Mouse (Mus musculus) hindbrain, embryonic 10.5 days (tissue): Measurements from ENCODE around the gene Tshz3. TPM values are rescaled to one million over a fixed set of nuclear protein-coding genes. Genes with fewer than 3 reads are reported as not detected.

Source experiments
- DNase-seq: peaks from one replicate; pipeline ENCODE4 v3.0.0-alpha.2; 2017; ENCODE audit warnings: low spot score
- H3K27ac ChIP-seq: fragments of 300-500 bp; sonication (generic); 2 replicates; pipeline ENCODE4 v1.5.1; 2016; ENCODE audit warnings: mild to moderate bottlenecking, moderate library complexity
- H3K27me3 ChIP-seq: fragments of 300-500 bp; sonication (generic); 2 replicates; pipeline ENCODE4 v1.6.1; 2016; ENCODE audit warnings: mild to moderate bottlenecking; ENCODE audit not compliant: poor library complexity, insufficient read depth, severe bottlenecking
- H3K36me3 ChIP-seq: fragments of 300-500 bp; sonication (generic); 2 replicates; pipeline ENCODE4 v1.6.1; 2016; ENCODE audit warnings: mild to moderate bottlenecking, moderate library complexity
- H3K4me1 ChIP-seq: fragments of 300-500 bp; sonication (generic); replicated peaks from 2 replicates; pipeline ENCODE4 v1.6.1; 2016; ENCODE audit warnings: mild to moderate bottlenecking
- H3K4me3 ChIP-seq: fragments of 300-500 bp; sonication (generic); 2 replicates; pipeline ENCODE4 v1.5.1; 2016; ENCODE audit warnings: mild to moderate bottlenecking, moderate library complexity
- H3K9me3 ChIP-seq: fragments of 300-500 bp; sonication (generic); 2 replicates; pipeline ENCODE4 v1.6.1; 2016; ENCODE audit warnings: mild to moderate bottlenecking, moderate library complexity
- WGBS: fragments of 180-500 bp; shearing (Covaris S2); methylation state at CpG from one replicate; pipeline ENCODE4 v1.1.7; 2016; 5-methylcytosine and 5-hydroxymethylcytosine counted together
- polyA plus RNA-seq: library from polyadenylated mRNA; unstranded; fragments of >200 nt; fragmentation: Nextera tagmentation; extraction: Ambion mirVana; gene quantifications from 2 replicates; pipeline ENCODE4 v1.2.1, GENCODE M21; 2016

Gene Tshz3
- polyA plus RNA-seq, 1 experiment from 2014 or later, result 9.1 TPM

- WGBS, result 9% methylated on average over 18 of the region's 18 CpGs
- Histone ChIP-seq H3K27me3 (peaks cover 47% of the 10 kb centered on the region), H3K9me3 (no peaks in the 10 kb centered on the region), H3K4me3 (peak overlapping the region; percentile 87), H3K36me3 (no peaks in the 10 kb centered on the region), H3K27ac (peak overlapping the region; percentile 94), H3K4me1 (peaks cover 68% of the 10 kb centered on the region)
- peak; percentile 60 for DNase-seq
Observed at GRCm38 (mm10) chr7:36699001-36699987, 1.4 kb downstream of the Tshz3 start.

- H3K27ac ChIP-seq, result peak overlapping the region; percentile 69
- no peaks in the 10 kb centered on the region for H3K9me3 ChIP-seq
- WGBS, result 17% methylated on average over 10 of the region's 10 CpGs
- no peak overlapping the region for H3K4me3 ChIP-seq
- DNase-seq, result peak; percentile 34
- peaks cover 6% of the 10 kb centered on the region; the same call in 1 of the 2 replicates for H3K27me3 ChIP-seq
- no peaks in the 10 kb centered on the region for H3K36me3 ChIP-seq
- H3K4me1 ChIP-seq, result peaks cover 68% of the 10 kb centered on the region
Observed at GRCm38 (mm10) chr7:36706636-36707035, 8.7 kb downstream of the Tshz3 start.

- H3K27ac ChIP-seq, result peak overlapping the region; percentile 69
- H3K36me3 ChIP-seq, result no peaks in the 10 kb centered on the region
- H3K4me3 ChIP-seq, result peak overlapping the region; percentile 34; the same call in 1 of the 2 replicates
- H3K27me3 ChIP-seq, result 0 out of 2 replicates have a peak, but pooled peaks cover 3% of the 10 kb centered on the region
- peaks cover 68% of the 10 kb centered on the region for H3K4me1 ChIP-seq
- no peak for DNase-seq
- no peaks in the 10 kb centered on the region for H3K9me3 ChIP-seq
- WGBS, result 44% methylated on average over 10 of the region's 10 CpGs
Observed at GRCm38 (mm10) chr7:36707266-36707665, 9.3 kb downstream of the Tshz3 start.

GRCm38 (mm10) chr7:36707681-36708350 lies 9.9 kb downstream of the Tshz3 start:
- H3K27ac ChIP-seq, result peak overlapping the region; percentile 80
- H3K36me3 ChIP-seq, result no peaks in the 10 kb centered on the region
- peak; percentile 35 for DNase-seq
- 0 out of 2 replicates have a peak, but pooled peaks cover 3% of the 10 kb centered on the region for H3K27me3 ChIP-seq
- H3K4me1 ChIP-seq, result peaks cover 68% of the 10 kb centered on the region
- WGBS, result 48% methylated on average over 17 of the region's 17 CpGs
- H3K4me3 ChIP-seq, result peak overlapping the region; percentile 34
- no peaks in the 10 kb centered on the region for H3K9me3 ChIP-seq

GRCm38 (mm10) chr7:36708823-36709222 lies 10.9 kb downstream of the Tshz3 start:
- 63% methylated on average over 3 of the region's 3 CpGs for WGBS
- no peak for DNase-seq
- no peaks in the 10 kb centered on the region for H3K9me3 ChIP-seq
- H3K4me1 ChIP-seq, result peaks cover 74% of the 10 kb centered on the region
- no peak overlapping the region for H3K4me3 ChIP-seq
- H3K27ac ChIP-seq, result peak overlapping the region; percentile 80
- no peaks in the 10 kb centered on the region for H3K27me3 ChIP-seq
- no peaks in the 10 kb centered on the region for H3K36me3 ChIP-seq

- 13% methylated on average over 2 of the region's 2 CpGs for WGBS
- Histone ChIP-seq H3K27me3 (no peaks in the 10 kb centered on the region), H3K36me3 (no peaks in the 10 kb centered on the region), H3K4me1 (peaks cover 72% of the 10 kb centered on the region), H3K9me3 (no peaks in the 10 kb centered on the region), H3K27ac (peak overlapping the region; percentile 82), H3K4me3 (no peak overlapping the region)
- DNase-seq, result peak; percentile 65
Observed at GRCm38 (mm10) chr7:36709239-36709638, 11.3 kb downstream of the Tshz3 start.

- Histone ChIP-seq H3K27me3 (no peaks in the 10 kb centered on the region), H3K4me3 (peak overlapping the region; percentile 21; the same call in 1 of the 2 replicates), H3K9me3 (no peaks in the 10 kb centered on the region), H3K36me3 (no peaks in the 10 kb centered on the region), H3K4me1 (peaks cover 68% of the 10 kb centered on the region), H3K27ac (peak overlapping the region; percentile 82)
- DNase-seq, result peak; percentile 31
- WGBS, result 48% methylated on average over 12 of the region's 12 CpGs
Observed at GRCm38 (mm10) chr7:36709974-36710373, 12.1 kb downstream of the Tshz3 start.

- H3K9me3 ChIP-seq, result no peaks in the 10 kb centered on the region
- DNase-seq, result peak; percentile 48
- no peaks in the 10 kb centered on the region for H3K36me3 ChIP-seq
- H3K27me3 ChIP-seq, result no peaks in the 10 kb centered on the region
- peak overlapping the region; percentile 82 for H3K27ac ChIP-seq
- H3K4me3 ChIP-seq, result no peak overlapping the region
- peaks cover 68% of the 10 kb centered on the region for H3K4me1 ChIP-seq
- WGBS, result 52% methylated on average over 6 of the region's 6 CpGs
Observed at GRCm38 (mm10) chr7:36710387-36710786, 12.5 kb downstream of the Tshz3 start.

- peaks cover 57% of the 10 kb centered on the region for H3K4me1 ChIP-seq
- WGBS, result 55% methylated on average over 2 of the region's 2 CpGs
Observed at GRCm38 (mm10) chr7:36711766-36712165, 13.8 kb downstream of the Tshz3 start.

GRCm38 (mm10) chr7:36714323-36714722 lies 16.4 kb downstream of the Tshz3 start:
- DNase-seq, result no peak
- peaks cover 50% of the 10 kb centered on the region for H3K4me1 ChIP-seq
- WGBS, result 86% methylated on average over 7 of the region's 7 CpGs

More at GRCm38 (mm10) chr7:36711766-36712165, 13.8 kb downstream of the Tshz3 start:
- Histone ChIP-seq H3K9me3 (no peaks in the 10 kb centered on the region), H3K27ac (no peak overlapping the region), H3K36me3 (no peaks in the 10 kb centered on the region), H3K4me3 (no peak overlapping the region), H3K27me3 (no peaks in the 10 kb centered on the region)
- DNase-seq, result no peak

GRCm38 (mm10) chr7:36717192-36717591 lies 19.3 kb downstream of the Tshz3 start:
- H3K27me3 ChIP-seq, result no peaks in the 10 kb centered on the region
- H3K4me3 ChIP-seq, result no peak overlapping the region
- WGBS, result 36% methylated on average over 6 of the region's 6 CpGs
- no peak overlapping the region for H3K27ac ChIP-seq
- peaks cover 42% of the 10 kb centered on the region for H3K4me1 ChIP-seq
- peak; percentile 22 for DNase-seq
- H3K9me3 ChIP-seq, result no peaks in the 10 kb centered on the region
- H3K36me3 ChIP-seq, result no peaks in the 10 kb centered on the region

More at GRCm38 (mm10) chr7:36714323-36714722, 16.4 kb downstream of the Tshz3 start:
- Histone ChIP-seq H3K36me3 (no peaks in the 10 kb centered on the region), H3K9me3 (no peaks in the 10 kb centered on the region), H3K4me3 (no peak overlapping the region), H3K27ac (no peak overlapping the region), H3K27me3 (no peaks in the 10 kb centered on the region)

- Histone ChIP-seq H3K27ac (no peak overlapping the region), H3K36me3 (no peaks in the 10 kb centered on the region), H3K4me3 (no peak overlapping the region), H3K9me3 (no peaks in the 10 kb centered on the region), H3K4me1 (peaks cover 41% of the 10 kb centered on the region), H3K27me3 (no peaks in the 10 kb centered on the region)
- no peak for DNase-seq
- WGBS, result 59% methylated on average over 9 of the region's 9 CpGs
Observed at GRCm38 (mm10) chr7:36720830-36721229, 22.9 kb downstream of the Tshz3 start.
